Mouse (Mus musculus) heart, adult 9 months (tissue): Measurements from ENCODE around the gene Nfib.

Experiments used
- DNase-seq, 2 experiments: peaks; one replicate each; pipeline ENCODE4 v3.0.0; 2022; ENCODE audit warnings: low spot score in 2 of 2

Nfib gene

GRCm38 (mm10) chr4:82398282-82398681 is 307.3 kb downstream of the Nfib start:
- DNase-seq = no peak

- DNase-seq = no peak
Measured at GRCm38 (mm10) chr4:82396805-82397204, 308.7 kb downstream of the Nfib start.

- no peak for DNase-seq
Measured at GRCm38 (mm10) chr4:82396003-82396402, 309.5 kb downstream of the Nfib start.

GRCm38 (mm10) chr4:82394346-82394745 is 311.2 kb downstream of the Nfib start:
- no peak for DNase-seq

GRCm38 (mm10) chr4:82393021-82393420 is 312.5 kb downstream of the Nfib start:
- no peak for DNase-seq

GRCm38 (mm10) chr4:82392496-82392895 is 313.1 kb downstream of the Nfib start:
- no peak for DNase-seq

DNA sequence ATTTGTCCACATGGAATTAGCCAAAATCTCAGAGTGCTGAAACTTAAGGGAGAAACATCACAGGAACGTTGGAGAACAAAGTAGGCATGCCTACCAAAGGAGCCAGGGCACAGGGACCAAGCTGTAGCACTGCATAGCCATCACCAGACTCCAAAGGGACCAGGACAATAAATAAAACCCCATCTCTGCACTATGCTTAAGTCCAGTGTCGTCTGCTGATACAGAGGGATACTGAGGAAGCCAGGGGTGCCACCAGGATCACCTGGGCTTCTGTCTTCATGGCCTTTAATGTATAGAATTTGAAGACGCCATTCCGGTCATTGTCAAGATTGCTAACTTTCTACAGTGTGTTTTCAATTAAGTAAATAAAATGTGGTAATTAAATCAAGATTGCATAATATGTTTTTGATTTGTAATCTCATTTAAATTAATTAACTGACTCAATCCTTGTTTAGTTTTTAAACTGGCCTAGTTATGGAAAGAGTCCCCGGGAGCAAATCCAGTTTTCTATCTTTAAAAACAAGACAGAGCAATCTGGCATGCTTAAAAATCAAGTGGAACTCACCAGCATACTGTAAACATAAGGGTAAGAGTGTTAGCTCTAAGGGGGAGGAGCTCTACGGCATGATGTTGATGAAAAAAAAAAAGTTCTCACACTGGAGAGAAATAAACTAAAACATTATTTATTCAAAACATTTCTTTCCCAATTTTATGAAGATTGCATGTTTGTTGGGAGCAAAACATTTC is 313.7 kb downstream of the Nfib start:
- no peak for DNase-seq

DNA sequence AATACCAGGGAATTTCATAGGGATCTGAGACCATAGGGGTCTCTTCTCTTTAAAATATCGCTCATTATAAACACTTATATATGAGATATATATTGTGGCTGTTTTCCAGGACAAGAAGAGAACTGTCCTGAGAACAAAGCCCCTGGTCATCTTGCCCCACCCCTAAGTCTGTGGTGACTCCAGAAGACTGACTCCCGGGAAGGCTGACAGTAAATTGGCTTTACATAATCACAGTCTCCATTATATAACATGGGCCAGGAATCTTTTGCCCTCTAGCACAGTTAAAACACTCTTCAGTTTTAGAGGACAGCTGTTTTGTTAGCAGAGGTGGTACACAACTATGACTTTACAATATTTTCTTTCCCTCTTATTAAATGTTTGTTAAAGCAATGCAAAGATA is 315.0 kb downstream of the Nfib start:
- DNase-seq = no peak

- DNase-seq = no peak
Measured at GRCm38 (mm10) chr4:82389876-82390275, 315.7 kb downstream of the Nfib start.

DNA sequence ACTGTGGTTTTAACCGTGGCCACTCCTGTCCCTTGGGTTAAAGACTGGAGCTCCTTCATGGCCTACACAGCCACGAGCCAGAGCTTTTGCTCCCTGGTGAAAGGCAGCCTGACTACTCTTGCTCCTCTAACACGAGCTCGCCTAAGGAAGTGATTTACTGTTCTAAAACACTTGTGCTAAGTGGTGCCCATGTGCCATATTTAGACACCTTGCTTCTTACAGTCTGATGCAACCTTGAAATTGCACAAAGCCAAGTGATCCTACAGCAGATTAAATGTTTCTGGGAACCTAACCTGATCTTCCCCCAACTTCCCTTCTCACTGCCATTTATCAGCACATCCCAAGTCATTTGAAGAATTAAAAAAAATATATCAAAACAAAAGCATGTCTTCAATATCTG is 317.9 kb downstream of the Nfib start:
- no peak for DNase-seq

- DNase-seq = no peak
Measured at GRCm38 (mm10) chr4:82386222-82386993, 319.1 kb downstream of the Nfib start.

DNA sequence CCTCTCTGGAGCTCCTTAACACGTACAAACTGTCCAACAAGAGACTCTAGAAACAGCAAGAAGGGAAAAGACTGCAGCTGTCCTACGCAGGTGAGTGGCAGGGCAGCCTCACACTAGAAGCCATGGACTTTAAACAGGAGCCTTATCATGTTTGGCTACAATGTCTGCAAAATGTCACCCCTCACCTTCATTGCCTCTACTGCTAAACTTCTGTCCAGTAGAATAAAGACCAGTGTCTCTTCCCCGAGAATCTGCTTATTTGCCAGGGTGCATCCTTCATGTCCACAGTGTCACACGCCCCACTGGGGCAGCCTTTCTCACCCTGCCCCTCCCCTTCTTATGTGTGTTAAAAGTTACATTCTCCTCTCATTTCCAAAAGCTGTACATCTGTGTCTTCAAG is 319.9 kb downstream of the Nfib start:
- no peak for DNase-seq

GRCm38 (mm10) chr4:82383991-82384731 is 321.4 kb downstream of the Nfib start:
- no peak for DNase-seq

DNA sequence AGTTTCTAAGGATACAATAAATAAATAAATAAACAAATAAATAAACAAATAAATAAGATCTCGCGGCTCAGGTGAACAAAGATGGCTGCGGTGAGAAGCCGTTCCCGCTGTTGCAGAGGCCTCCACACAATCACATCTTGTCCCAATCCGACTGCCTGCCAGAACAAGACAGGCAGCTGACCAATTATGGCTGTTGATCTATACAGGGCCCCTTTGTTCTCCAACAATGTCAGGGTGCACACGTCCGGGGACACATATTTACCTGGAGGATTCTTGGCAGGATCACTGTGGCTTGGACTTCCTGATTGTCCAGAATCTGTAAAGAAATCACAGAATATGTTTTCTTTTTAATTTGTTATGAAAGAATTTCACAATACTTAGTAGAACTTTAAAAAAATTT is 322.2 kb downstream of the Nfib start:
- no peak for DNase-seq

DNA sequence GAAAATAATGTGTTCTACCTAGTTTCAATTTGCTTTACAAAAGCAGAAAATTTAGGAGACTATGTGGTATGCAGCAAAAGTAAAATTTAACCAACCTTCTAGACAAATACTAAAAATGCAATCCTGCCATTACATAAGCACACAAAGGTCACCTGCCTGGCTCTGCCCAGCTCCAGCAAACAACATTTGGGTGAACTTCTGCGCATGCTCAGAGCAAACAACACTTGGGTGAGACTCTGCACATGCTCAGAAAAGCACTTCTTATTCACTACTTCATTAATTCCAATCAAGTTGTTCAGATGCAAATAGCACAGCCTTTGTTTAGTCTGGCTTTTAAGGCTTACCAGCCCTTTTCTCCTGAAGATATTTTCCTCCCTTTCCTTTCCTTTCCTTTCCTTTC is 323.8 kb downstream of the Nfib start:
- no peak for DNase-seq

- no peak for DNase-seq
Measured at GRCm38 (mm10) chr4:82380578-82380977, 325.0 kb downstream of the Nfib start.

DNA sequence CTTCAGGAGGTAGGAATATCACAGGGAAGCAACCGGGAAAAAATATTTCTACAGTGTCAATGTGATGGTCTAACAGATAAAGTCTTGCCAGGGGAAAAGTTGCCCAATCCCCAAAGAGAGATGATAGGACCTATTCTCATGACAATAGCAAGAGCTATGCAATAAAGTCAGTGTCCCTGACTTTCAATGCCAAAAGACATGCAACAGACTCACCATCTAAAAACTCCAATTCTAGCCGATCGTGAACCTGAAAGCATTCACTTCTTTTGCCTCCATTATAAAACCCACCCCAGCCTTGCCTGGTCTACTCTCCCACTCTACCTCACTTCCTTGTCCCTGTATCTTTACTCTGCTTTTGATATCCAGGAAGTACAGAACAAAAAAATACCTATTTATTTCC is 327.5 kb downstream of the Nfib start:
- no peak for DNase-seq

- no peak for DNase-seq
Measured at GRCm38 (mm10) chr4:82377621-82378020, 327.9 kb downstream of the Nfib start.

DNA sequence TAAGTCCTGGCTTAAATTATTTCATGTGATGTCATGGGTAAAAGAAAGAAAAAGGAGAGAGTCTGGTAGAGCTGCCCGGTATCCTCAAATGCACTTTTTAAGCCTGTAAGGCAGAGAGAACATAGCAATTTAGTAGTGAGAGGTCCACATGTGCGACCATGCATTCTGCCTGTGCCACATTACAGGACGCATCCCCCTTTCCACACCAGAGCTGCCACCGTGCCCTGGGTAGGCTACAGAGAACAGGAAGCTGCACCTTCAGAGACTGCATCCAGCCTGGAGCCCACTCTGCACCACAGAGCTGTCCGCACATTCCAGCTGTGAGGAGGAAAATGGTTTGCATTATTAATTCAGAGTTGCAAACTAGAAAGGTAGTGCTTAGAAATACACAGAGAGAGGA is 331.0 kb downstream of the Nfib start:
- no peak for DNase-seq

DNA sequence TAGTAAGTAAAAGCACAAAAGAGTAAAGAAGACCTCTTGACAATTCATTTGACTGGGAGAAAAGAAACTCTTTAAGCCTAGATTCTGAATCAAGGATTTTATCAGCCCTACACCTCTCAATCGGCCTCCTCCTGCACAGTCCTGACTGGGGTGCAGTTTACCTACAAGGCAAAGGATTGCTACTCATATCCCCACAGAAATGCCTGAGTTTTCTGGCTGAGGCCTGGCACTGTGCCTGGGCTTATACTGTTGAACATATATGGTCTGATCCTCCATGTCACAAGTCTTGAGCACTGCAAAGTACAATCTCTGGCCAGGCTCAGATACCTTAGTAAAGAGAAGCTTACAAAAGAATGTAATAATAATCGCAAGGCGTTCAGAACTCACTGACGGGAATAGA is 333.3 kb downstream of the Nfib start:
- DNase-seq = no peak

DNA sequence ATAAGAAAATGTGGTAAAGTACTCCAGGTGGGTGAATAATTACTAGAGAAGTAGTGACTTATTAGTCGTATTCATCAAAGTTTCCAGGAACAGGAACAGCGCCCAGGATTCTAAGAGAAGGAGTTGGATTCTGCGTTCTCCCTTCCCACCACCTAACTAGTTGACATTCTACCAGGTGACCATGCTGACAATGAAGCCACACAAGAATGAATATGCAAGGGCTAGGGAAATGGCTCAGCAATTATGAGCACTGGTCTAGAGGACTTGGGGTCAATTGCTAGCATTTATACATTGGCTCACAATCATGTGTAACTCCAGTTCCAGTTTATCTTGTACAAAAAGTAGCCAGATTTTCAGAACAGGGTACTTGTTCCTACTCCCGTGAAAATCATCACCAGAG is 334.1 kb downstream of the Nfib start:
- DNase-seq = no peak

GRCm38 (mm10) chr4:82369011-82369776 is 336.4 kb downstream of the Nfib start:
- no peak for DNase-seq
